Mouse (Mus musculus) heart, postnatal 0 days (tissue): ENCODE measurements around the gene Grik4.

Experiments used
- CTCF ChIP-seq: IDR thresholded peaks from 2 replicates; pipeline ENCODE4 v1.5.1; 2016; ENCODE audit warnings: antibody characterized with exemption, control low read depth, low read depth
- EP300 ChIP-seq: IDR thresholded peaks from 2 replicates; pipeline ENCODE4 v1.6.1; 2016; ENCODE audit warnings: antibody characterized with exemption, low read depth

DNA sequence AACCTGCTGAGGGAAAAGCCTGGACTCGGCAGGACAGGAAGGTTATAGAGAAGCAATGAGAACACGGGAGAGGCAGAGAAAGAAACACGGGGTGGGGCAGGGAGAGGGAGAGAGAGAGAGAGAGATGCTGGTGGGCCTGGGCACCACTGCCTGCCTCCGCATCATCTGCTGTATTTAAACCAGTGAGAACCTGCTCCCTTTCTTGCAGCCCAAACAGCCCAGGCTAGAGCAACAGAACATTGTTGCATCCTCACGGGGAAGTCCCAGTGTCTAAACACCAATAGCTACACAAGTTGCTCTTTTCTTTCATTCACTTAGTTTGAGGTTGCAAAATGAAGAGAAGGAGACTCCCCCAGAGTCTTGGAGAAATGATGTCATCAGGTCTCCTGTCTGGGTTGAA, 258.2 kb downstream of the Grik4 start:
- TF ChIP-seq CTCF (no peak), EP300 (no peak)
